Mouse (Mus musculus) 3T3-L1 (cell line): ENCODE measurements at regions not wholly inside any gene's neighbourhood (a gene's known extent, or its start where the extent isn't known, plus 50 kb on each side); places are given as distances from the start of the nearest gene placed in this dataset.

Experiments
- DNase-seq: peaks from one replicate; pipeline ENCODE4 v3.0.0-alpha.2; 2015; ENCODE audit warnings: low read depth, low spot score

DNA sequence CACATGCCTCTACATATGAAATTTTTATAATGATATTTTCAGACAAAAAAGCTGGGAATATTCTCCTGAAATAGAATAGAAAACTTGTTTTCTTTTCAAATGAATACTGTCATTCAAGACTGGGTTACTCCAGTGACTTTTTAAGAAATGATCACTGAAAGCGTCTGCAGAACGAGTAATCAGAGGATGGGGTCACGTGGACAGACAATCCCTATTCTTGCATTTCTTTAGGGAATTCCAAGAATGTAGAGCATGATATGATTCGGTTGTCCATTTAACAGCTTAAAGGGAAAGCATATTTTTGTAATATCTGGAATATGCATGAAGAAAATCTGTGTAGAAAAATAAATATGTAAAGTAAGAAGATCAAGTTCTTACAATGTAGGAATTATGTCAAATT is 65.6 kb downstream of the 4933402N22Rik start:
- no peak for DNase-seq

GRCm38 (mm10) chr5:11989140-11989539 is 71.3 kb downstream of the 4933402N22Rik start:
- DNase-seq, result no peak

DNA sequence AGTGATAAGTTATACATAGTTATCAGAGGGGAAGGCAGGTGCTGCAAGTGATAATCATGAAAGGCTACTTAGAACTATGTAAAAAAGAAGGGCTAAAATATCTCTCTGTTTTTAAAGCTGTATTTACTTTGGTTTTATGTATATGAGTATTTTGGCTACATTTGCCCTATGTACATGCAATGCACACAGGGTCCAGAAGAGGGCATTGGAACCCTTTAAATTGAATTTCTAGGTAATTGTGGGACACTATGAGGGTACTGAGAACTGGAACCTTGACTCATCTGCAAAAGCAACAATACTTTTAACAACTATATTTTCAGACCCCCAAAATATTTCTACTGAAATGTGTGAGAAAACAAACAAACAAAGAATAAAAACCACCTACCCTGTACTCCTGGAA is 82.9 kb downstream of the 4933402N22Rik start:
- DNase-seq, result peak; percentile 12

DNA sequence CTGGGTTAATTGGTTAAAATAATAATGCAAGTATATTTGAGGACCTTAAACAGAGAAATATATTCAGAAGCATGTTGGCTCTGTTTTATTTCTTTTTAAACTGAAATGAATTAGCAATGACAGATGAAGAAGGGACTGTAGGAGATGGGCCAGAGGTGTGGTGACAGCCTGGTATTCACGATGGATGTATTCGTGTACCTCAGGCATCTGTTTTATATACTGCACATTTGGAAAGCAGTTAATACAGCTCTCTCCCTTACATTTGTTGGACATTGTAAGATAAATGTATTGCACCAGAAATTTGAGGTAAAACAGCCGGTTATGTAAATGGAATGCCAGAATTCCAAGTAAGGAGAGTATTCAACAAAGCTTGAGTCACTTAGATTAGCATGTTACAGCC is 88.6 kb downstream of the 4933402N22Rik start:
- DNase-seq, result no peak

DNA sequence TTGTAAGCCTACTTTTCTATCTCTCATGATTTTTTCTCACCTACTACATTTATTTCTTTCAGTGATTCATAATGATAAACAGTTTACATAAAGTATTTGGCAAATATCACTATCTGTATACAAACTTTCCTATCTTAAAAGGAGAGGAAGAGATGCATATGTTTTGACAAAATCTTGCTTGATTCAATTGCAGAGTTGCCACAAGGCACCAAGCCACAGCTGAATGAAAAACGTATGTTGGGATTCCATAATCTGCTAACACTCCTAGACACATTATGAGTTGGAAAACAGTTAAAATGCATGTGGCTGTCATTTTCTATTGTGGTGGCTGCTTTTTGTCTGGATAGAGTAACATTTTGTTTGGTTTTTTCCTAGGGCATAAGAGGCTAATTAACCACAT is 98.5 kb downstream of the 4933402N22Rik start:
- DNase-seq, result no peak

GRCm38 (mm10) chr5:12020489-12020888 is 102.6 kb downstream of the 4933402N22Rik start:
- no peak for DNase-seq

GRCm38 (mm10) chr5:12024705-12025383 is 107.0 kb downstream of the 4933402N22Rik start:
- DNase-seq, result no peak

GRCm38 (mm10) chr5:12030002-12030401 is 112.2 kb downstream of the 4933402N22Rik start:
- peak; percentile 76 for DNase-seq

- no peak for DNase-seq
Measured at GRCm38 (mm10) chr5:12049806-12050205, 132.0 kb downstream of the 4933402N22Rik start.

GRCm38 (mm10) chr5:12080191-12080590 is 162.3 kb downstream of the 4933402N22Rik start:
- peak; percentile 29 for DNase-seq

- DNase-seq, result no peak
Measured at GRCm38 (mm10) chr5:12093680-12094079, 175.8 kb downstream of the 4933402N22Rik start.

DNA sequence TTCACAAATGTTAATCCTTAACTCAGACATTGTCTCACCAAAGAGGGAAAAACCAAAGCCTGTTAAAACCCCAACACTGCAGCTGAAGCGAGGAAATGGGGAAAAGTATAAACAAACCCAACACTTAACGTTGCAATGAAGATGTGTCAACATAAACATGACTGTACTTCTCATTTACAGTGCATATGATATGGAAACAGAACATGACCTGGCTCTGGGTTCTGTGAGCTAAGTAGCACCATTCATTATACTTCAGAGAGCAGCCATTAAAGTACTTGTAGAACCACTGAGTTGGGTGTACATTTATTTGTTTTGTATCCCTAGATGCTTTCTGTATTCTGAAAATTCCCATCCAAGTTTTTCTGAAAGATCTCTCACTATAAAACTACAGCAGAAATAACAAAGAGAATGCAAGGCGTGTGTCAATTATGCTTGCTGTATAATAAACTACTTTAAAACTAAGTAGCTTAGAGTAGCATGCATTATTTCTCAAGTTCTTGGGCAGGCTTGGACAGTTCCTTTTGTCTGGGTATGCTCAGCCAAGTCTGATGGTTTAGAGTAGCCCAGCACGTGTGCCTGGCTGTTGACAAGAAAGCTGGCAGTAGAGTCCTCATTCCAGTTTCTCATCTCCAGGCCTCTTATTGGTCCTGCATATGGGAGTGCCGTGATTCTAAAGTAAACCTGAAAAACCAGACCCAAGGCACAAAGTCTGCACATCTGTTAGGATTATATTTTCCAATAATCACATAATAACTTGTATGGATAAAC is 198.9 kb downstream of the 4933402N22Rik start:
- no peak for DNase-seq

DNA sequence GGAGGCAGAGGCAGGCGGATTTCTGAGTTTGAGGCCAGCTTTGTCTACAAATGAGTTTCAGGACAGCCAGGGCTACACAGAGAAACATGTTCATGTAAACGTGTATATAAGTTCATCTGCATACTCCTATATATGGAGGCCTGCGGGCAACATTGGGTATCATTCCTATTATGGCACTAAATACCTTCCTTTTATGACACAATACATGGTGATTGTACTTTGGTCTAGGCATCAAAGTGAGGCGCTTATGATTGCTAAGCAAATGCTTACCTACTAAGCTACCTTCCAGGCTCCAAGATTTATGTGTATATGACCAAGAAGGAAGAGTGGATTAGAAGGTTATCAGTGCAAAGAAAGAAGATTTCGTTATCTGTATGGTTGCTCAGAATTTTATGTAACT is 207.1 kb downstream of the 4933402N22Rik start:
- no peak for DNase-seq

GRCm38 (mm10) chr5:12127484-12128265 is 209.8 kb downstream of the 4933402N22Rik start:
- DNase-seq, result no peak

DNA sequence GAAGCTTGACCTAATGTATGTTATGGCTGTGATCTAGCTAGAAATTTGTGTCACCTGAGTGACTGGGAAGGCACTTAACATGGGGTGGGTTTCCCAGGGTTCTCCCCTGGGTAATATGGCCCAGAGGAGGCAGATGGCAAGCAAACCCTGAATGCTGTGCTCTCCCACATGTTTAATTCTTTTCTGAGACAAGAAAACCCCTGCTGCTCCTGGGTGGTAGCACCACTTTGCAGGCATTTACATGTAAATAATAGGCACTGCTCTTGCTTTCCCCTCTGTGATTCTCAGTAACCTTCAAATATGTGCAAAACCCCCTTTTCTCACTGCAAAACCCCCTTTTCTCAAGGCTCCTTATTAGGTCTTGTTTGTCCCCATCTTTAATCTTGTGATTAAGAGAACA is 221.1 kb downstream of the 4933402N22Rik start:
- DNase-seq, result no peak

DNA sequence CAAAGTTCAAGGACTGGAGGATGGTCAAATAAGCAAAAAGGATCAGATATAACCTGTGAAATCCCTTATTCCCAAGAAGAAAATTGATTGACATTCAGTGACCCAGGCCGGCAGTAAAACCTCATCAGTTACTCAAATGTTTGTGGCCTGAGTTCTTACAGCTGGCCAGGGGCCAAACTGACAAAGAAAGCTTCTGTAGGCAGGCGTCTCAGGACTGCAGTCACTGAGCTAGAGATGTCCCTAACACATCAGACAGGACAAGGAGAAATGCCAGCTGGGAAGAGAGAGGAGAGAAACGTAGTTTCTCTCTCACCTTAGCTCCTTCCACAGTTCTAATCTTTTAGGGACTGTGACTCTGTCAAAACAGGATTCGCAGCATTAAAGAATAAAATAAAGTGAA is 229.9 kb upstream of the Sema3d start:
- DNase-seq, result peak; percentile 18

- DNase-seq, result no peak
Measured at GRCm38 (mm10) chr5:12154551-12155091, 228.6 kb upstream of the Sema3d start.

DNA sequence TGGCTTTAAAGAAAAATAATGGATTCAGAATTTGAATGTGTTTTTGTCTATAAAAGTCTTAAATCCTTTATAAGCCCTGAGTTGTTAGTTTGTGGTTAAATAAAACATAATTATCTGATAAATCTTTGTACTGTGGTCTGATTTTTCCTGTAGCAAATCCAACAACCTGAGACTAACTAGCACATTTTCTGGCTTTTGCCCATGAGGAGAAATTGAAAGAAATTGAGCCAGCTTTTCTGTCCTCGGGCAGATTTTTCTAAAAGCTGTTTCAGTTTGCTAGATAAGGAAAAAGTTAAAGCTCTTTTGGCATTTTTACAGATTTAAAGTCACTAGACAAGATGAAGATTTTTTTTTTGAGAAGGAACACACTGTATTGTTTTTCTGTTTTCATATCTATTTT is 191.5 kb upstream of the Sema3d start:
- no peak for DNase-seq

DNA sequence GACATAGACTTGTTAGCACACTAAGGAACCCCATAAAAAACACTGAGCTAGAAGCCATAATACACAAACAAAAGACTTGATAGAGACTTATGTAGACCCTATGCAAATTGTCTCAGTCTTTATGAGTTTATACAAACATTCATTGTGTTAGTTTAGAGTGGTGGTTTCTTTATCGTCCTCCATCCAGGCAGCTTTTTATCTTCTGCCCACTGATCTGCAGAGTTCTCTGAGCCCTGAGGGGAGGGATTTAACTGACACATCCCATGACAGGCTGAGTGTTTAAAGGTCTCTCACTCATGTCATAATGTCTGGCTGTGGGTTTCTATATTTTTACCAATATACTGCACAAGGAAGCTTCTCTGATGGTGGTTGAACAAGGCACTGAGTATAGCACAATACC is 175.7 kb upstream of the Sema3d start:
- no peak for DNase-seq

DNA sequence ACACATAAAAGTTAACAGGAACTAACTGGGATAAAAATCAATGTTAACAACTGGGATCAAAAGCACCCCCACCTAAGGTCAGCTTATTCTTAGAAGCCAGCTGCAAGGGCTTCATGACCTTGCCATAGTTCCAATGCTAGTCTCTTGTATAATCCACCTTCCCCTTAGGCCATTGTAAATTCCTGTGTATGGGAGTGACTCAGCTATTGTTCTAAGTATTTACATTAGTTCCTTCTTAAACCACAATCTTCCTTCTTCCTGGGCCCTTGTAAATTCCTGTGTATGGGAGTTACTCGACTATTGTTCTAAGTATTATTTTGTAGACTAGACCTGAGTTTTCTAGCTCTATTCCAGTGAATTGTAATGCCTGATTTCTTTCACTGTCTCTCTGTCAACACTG is 173.6 kb upstream of the Sema3d start:
- peak; percentile 12 for DNase-seq

GRCm38 (mm10) chr5:12213448-12213847 is 169.7 kb upstream of the Sema3d start:
- DNase-seq, result no peak
